Mouse (Mus musculus): Measurements from ENCODE around the gene Rin2.

GRCm38 (mm10) chr2:145936975-145937374, 262.0 kb downstream of the Rin2 start:
- TF ChIP-seq MXI1 (IDR thresholded peaks at IDR 0.05; ENCODE audit: low read depth, low read length) (no peak), POLR2A (IDR thresholded peaks at IDR 0.05; ENCODE audit: low read depth, low read length) (no peak), ZMIZ1 (IDR thresholded peaks at IDR 0.05; ENCODE audit: low read depth, low read length) (no peak), CTCF (conservative IDR thresholded peaks at IDR 0.05 in 1 of 2, IDR thresholded peaks at IDR 0.05 in 1 of 2; ENCODE audit: low read depth in 2 of 2, low read length in 2 of 2) (no peak), SMC3 (IDR thresholded peaks at IDR 0.05; ENCODE audit: low read depth, low read length) (no peak), MEF2A (IDR thresholded peaks at IDR 0.05; ENCODE audit: borderline replicate concordance, low read depth, low read length) (no peak), EP300 (IDR thresholded peaks at IDR 0.05; ENCODE audit: low read length) (no peak), MAFK (IDR thresholded peaks at IDR 0.05; ENCODE audit: insufficient replicate concordance, low read length) (no peak), USF2 (conservative IDR thresholded peaks at IDR 0.05; ENCODE audit: low read depth, low read length) (no peak), HCFC1 (IDR thresholded peaks at IDR 0.05; ENCODE audit: low read depth, low read length) (no peak)
